Mouse (Mus musculus) heart, postnatal 25 days (tissue): ENCODE results near the gene D5Ertd579e. TPM values are rescaled to one million over a fixed set of nuclear protein-coding genes. Genes with fewer than 3 reads are reported as not detected.
"Not testable (repeated sequence)": the region's sequence is repeated elsewhere in the genome, so short reads cannot be mapped to it uniquely, and the experiment has no call there.

Experiments used
- DNase-seq: peaks from one replicate; pipeline ENCODE4 v3.0.0; 2022; ENCODE audit warnings: low spot score
- intact Hi-C: fragments of 180-260 bp; cut with DNase I; formaldehyde crosslinking; loops from one replicate; pipeline ENCODE4 v1.15.1; 2025
- total RNA-seq, 2 experiments: library from RNA; stranded (reverse); gene quantifications; 2 replicates each; pipeline ENCODE4 v1.2.3; 2021

The D5Ertd579e gene
- total RNA-seq, 2 experiments from 2014 or later = 79.8 to 91.2 TPM

DNA sequence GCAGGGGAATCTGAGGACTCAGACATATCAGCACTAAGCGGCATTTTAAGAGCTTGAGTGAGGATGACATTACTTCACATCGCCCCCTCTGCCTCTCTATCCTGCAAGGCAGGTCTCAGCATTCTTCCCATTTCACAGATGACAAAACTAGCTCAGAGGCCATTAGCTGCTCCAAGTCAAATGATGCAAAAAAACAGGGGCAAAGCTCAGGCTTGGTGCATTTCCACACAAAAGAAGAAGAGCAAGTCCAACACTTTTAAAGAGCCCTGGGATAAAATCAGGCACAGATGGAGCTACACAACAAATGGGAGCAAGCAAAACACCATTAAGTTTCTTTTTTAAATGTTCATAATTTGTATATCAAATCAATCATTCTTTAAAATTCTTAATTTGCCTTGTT, 2.2 kb downstream of the D5Ertd579e start:
- intact Hi-C loops = loop anchor here (5.0 kb wide), 2 partner anchors 91 to 761 kb away; no protein-coding TSS in a partner anchor
- DNase-seq = no peak

DNA sequence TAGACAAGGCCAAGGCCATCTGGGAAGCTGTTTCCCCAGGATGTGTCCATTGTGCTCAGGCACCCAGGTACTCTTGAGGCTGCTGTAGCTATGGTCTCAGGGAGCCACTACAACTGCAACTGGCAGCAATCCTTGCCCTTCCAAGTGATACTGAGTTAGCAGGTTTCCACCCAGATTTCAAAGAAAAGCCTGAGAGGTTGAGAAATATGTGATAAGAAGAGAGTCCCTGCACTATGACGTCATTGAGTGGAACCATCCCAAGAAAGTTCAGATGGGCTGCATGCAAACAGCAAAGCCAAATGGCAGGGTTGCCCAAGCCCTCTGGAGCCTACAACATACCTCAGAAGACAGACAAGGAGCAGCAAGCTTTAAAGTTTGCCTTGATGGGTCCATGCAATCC, 4.4 kb downstream of the D5Ertd579e start:
- no peak for DNase-seq
- intact Hi-C loops = loop anchor here (5.0 kb wide), 2 partner anchors 89 to 759 kb away; no protein-coding TSS in a partner anchor

DNA sequence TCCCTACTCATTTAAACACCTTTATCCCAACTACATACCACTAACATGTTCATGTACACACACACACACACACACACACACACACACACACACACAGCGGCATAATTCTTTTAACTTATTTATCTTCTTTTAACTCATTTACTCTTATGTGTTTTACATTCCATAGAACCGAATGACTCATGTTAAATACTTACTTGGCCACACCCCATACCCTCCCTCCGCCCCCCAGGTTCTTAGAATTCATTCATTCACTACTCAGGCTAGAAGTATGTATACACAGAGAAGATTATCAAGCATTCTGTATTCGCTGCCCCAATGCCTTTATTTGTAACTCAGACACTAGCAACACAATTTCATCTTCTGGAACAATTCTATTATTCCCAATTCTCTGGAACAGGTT, 10.7 kb downstream of the D5Ertd579e start:
- intact Hi-C loops = no loop called here
- DNase-seq = no peak

DNA sequence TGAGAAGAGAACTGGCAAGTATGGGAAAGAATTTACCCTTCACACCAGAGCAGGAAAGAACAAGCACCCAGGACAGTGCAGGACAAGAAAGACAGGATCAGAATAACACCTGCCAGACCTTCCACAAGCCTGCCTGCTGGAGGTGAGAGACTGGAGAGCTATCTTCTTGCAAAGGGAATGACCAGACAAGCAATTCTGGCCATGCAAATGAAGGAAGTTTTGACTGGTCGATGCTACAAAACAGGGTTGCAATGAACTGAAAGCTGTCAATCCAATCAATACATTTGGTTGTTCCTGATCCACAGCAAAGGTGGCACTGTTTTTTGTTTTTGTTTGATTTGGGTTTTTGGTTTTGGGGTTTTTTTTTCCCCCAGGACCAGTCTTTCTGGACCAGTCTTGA, 12.2 kb downstream of the D5Ertd579e start:
- intact Hi-C loops = no loop called here
- DNase-seq = no peak

DNA sequence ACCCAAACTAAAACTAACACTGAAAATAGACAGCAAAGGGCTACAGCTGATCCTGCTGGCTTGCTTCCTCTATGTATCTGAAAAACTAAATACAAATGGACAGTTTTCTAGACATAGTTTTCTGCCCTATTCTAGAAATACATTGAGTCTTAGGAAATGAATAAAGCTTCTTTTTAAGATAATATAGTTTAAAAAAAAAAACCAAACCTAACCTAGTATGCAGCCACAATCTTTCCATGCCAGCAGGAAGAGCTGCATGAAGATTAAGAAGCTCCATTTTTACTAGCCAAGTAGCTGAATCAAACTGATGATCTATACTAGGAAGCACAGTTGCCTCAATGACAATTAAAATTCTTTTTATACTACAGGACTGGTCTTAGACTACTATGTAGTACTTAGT, 14.6 kb downstream of the D5Ertd579e start:
- DNase-seq = no peak
- intact Hi-C loops = no loop called here

DNA sequence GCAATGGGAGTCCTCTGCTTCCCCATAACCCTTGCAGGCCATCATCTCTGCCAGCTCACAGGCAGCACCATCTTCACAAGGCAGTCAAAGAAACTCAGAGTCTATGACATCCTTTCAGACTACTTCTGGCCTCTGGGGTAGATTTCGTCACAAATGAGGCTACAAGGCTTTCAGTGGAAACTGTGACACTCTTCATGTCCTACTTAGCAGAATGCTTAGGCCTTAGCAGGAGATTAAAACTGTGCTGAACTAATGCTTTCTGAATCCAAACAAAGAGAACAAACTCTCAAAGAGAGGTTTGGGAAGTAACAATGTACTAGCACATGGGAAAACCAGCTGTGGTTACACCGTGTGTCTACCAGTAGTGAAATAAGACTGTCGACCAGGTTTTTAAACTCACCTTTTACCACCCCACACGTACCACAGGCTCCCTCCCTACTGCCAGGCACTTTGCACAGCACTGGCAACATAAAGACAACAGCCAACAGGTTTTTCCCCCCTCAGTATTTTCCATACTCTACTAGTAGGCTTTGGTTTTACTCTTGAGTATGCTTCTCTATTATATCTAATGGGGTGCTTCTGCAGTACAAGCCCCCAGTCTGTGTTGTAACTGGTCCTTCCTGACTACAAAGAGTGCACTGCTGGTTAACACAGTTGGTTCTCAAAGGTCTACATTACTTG, 15.8 kb downstream of the D5Ertd579e start:
- no peak for DNase-seq
- intact Hi-C loops = no loop called here

DNA sequence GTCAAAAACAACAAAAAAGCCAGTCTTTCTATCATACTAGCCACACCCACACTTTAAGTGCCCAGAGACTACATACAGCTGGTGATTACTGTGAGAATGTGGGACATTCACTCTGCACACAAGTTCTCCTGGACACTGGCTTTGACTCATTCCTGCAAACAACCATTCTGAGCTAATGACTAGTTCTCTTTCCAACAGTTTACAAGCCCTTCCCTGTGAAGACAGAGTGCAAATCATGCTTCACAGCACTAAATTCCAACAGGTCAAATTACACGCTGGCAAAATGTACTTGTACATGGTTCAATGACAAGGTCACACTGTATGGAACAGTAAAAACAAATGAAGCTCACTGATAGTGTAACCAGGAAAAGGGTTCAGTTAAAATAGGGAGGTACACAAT, 17.0 kb downstream of the D5Ertd579e start:
- intact Hi-C loops = no loop called here
- no peak for DNase-seq

DNA sequence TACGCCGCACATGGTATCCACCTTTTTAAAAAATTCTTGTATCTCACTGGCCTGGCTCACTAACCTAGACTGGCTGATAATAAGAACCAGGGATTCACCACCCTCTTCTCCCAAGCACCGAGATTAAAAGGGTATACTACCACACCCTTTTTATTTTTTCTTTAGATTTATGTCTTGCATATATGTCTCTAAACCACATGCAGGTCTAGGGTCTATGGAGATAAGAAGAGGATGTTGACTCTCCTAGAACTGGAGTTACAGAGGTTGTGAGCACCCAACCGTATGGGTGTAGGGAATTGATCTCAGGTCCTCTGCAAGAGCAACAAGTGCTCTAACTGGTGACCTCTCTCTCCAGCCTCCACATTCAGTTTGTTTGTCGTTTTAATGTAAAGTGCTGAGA, 17.9 kb downstream of the D5Ertd579e start:
- DNase-seq = no peak
- intact Hi-C loops = no loop called here

DNA sequence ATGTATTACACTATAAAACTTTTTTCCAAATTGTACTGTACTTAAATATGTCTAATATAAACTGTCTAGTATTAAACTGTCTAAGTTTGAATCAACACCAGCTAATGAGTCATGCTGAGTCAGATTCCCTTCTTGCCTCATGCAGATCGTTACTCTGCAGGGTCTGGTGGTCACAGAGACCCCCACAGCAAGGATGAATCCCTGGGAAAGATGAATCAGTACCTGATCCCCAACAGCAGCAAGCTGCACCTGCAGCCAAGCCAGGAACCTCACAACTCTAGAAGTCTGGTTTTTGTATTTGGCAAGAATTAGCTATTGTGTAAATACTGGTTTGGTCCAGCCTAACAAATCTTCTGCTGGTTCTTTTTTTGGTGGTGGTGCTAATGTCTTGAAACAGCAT, 20.4 kb downstream of the D5Ertd579e start:
- no peak for DNase-seq
- intact Hi-C loops = no loop called here

DNA sequence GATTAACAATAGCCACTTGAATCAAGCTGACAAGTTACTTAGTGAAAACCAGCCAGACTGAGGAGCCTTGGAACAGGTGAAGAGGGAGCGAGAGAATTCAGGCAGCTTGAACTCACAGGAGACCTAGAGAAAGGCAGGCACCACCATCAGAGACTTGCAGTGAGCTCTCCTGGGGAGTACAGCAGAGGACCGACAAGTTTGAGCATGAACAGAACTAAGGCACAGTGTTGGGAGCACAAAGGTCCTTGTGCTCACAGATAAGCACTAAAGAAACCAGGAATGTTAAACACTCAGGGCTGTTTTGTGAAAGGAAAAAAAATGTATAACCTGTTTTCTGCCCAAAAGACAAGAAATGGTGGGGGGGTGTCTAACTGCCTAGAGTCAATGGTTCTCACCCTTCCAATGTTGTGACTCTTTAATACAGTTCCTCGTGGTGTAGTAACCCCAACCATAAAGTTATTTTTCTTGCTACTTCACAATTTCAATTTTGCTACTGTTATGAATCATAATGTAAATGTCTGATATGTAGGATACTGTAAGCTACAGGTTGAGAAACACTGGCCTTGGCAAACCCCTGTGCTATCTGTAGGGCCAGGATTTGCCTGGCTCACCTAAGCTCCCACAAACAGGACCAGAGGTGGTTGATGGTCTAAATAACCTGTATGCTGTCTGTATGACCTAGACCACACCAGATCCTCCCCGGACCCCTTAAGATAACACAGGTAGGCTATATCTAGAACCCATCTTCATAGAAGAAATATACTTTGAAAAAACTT, 21.0 kb downstream of the D5Ertd579e start:
- intact Hi-C loops = no loop called here
- DNase-seq = no peak

DNA sequence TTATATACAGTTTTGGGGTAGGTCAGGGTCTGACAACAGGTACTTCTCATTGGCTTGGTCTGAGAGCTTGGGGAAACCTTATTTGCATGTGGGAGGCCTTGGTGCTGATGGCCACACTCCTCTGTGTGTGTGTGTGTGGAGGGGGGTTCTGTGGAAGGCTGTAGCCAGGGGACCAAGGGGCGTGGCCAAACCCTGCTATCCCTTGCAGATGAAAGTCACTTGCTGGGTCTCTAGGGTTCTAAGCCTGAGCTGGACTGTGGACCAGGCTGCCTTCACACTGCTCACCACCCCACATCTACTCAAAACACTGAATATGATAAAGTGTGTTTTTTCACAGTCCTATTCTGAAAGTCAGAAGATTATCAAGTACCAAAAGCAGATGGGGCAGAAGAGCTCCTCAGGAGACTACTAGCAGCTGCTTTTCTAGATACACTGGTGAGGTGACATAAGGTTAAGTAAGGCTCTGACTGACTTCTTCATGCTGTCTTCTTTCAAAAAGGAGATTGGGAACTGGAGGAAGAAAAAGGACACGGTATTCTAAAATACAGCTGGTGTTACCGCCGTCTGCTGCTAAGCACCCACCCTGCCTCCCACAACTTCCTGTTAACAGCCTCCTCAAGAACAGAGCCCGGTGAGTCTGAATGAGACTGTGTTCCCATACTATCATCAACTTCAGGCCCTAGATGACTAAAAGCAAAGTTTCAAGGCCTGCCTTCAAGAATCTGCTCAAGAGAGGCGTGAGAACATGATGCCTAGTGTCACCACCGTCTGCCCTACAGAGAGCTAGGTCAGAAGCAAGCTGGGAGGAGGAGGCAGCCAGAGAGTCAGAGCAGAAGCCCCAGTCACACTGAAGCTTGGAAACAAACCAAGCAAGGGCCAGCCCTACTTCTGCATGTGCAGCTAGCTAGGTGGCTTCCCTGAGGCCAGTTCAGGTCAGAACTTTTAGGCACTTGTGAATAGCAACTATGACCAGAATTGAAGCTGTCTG, 26.5 kb downstream of the D5Ertd579e start:
- intact Hi-C loops = no loop called here
- DNase-seq = no peak

DNA sequence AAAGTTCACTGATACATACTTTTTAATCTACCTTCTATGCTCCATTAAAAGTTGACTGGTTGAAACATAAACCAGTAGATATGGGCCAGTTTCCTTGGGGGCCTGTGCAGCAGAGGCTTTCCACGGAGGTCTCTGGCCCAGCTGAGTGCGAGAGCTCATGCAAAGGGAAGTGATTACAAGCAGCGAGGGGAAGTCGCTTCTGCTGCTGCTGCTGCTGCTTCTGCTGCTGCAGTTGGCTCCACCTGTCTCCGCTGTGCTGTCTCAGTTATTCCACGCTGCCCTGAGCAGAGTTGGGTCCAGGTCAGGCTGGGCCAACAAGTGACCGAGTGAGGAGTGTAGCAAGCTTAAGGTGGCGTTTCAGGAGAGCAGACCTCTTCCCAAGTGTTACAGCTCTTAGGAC, 27.3 kb downstream of the D5Ertd579e start:
- no peak for DNase-seq
- intact Hi-C loops = no loop called here

DNA sequence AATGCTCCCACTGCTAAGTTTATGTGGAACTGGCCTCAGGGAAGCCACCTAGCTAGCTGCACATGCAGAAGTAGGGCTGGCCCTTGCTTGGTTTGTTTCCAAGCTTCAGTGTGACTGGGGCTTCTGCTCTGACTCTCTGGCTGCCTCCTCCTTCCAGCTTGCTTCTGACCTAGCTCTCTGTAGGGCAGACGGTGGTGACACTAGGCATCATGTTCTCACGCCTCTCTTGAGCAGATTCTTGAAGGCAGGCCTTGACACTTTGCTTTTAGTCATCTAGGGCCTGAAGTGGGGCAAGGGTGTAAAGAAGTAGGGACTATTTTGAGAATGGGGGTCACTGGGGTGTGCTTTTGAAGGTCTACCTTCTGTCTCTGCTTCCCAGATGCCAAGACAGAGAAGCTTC, 27.8 kb downstream of the D5Ertd579e start:
- DNase-seq, intact Hi-C loops: not testable (repeated sequence)

DNA sequence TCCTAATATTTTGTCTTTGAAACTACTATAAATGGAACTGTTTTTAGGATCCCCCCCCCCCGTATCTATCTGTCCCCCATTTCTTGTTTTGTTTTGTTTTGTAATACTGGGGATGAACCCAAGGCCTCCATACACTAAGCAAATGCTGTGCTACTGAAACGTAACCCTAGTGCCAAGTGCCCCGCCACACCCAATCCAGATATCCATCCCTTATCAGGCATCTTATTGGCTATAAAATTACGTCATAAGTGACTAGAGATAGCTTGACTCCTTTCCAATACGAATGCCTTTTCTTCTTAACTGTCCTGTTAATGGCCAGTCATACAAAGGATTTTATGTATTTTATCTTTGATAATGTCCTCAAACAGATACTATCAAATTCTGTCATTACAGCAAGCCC, 28.7 kb downstream of the D5Ertd579e start:
- no peak for DNase-seq
- intact Hi-C loops = no loop called here

DNA sequence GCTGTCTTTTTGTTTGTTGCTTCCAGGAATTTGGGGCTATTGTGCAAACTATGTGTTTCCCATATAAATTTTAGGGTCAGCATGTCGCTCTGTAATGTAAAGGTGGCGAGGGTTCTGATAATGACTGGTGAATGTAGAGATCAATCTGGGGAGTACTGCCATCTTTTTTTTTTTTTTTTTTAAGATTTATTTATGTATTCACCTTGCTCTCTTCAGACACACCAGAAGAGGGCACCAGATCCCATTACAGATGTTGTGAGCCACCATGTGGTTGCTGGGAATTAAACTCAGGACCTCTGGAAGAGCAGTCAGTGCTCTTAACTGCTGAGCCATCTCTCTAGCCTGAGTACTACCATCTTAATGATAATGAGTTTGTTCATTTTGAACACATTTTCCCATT, 29.1 kb downstream of the D5Ertd579e start:
- DNase-seq, intact Hi-C loops: not testable (repeated sequence)

DNA sequence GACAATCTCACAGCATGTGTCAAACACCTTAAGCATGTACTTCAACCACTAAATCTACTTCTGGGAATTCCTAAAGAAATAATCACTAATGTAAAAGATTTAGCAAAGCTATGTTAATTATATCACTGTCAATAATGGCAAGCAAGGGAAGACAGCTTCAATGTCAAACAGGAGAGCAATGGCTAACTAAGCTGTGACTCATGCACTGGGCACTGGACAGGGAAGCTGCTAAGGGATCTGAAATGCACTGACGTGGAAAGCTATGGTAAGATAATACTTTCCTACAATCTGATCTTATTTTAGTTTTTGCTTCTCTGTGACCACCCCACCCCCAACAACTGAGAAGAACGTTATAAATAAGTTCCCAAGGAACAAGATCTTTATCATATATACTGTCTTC, 32.5 kb downstream of the D5Ertd579e start:
- intact Hi-C loops = no loop called here
- no peak for DNase-seq

DNA sequence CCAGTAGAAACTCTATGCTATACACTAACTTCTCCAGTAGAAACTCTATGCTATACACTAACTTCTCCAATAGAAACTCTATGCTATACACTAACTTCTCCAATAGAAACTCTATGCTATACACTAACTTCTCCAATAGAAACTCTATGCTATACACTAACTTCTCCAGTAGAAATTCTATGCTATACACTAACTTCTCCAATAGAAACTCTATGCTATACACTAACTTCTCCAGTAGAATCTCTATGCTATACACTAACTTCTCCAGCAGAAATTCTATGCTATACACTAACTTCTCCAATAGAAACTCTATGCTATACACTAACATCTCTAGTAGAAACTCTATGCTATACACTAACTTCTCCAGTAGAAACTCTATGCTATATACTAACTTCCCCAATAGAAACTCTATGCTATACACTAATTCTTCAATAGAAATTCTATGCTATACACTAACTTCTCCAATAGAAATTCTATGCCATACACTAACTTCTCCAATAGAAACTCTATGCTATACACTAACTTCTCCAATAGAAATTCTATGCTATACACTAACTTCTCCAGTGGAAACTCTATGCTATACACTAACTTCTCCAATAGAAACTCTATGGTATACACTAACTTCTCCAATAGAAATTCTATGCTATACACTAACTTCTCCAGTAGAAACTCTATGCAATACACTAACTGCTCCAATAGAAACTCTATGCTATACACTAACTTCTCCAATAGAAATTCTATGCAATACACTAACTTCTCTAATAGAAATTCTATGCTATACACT, 34.7 kb downstream of the D5Ertd579e start:
- DNase-seq, intact Hi-C loops: not testable (repeated sequence)

DNA sequence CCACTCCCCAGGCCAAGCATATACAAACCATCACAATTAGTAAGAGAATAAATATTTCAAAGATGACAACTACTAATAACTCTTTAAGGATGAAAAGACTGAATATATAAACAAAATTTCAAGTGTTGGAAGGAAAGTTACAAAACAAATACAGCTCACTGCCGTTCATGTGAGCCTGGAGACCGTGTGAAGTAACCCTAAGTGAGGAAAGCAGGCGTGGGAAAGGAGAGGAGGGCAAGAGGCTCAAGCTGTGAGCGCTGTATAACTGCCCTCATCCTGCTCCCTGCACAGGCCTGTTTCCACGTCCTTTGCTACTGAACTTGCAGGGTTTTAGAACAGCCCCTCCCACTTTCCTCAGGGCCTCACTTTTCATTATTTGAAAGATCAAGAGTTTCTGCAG, 70.2 kb downstream of the D5Ertd579e start:
- intact Hi-C loops = no loop called here
- no peak for DNase-seq

DNA sequence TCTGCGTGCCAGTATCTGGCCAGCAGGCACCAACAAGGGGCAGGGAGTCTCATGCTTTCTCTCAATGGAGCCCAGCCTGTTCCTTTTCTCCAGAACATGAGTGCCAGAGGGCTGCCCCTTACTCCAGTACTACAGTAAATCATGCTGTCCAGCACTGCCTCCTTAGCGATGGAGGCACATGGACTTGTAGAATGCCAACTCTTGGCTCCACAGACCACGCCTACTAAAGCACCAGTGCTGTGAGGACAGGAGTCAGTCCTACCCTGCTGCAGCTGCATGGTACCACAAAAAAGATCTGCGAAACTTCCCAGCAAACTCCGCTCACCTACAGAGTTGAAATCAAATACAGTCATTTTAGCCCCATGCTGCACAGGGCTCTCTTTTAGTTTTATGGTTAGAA, 72.2 kb downstream of the D5Ertd579e start:
- no peak for DNase-seq
- intact Hi-C loops = no loop called here

DNA sequence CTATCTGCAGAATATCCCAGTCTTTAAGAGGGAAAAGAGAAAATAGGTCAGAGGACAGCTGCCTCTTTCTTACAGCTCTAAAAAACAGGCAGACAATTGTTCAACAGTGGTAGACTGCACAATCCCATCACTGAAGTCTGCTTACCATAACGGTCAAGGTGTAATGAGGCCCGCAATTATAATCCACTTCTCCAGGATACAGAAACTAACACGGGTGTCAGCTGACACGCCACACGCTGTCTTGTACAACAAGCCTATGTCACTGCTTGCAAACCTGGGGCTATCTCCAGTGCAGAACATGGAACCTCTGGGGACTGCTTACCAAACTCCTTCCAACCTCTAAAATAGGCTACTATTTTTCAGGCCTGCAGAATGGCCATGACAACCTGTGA, 74.8 kb downstream of the D5Ertd579e start:
- intact Hi-C loops = no loop called here
- no peak for DNase-seq
